Mouse (Mus musculus) kidney, postnatal 25 days (tissue): ENCODE data around the gene Bcr.
A peak's percentile ranks its signal among the peaks of the same experiment; 100 is the strongest.

Source experiments
- DNase-seq, 2 experiments: peaks; one replicate each; pipeline ENCODE4 v3.0.0; 2021; ENCODE audit warnings: mixed read lengths in 2 of 2

Gene Bcr

GRCm38 (mm10) chr10:75058761-75059395 is 1.5 kb upstream of the Bcr start:
- DNase-seq: peak; percentile 47 to 53

DNA sequence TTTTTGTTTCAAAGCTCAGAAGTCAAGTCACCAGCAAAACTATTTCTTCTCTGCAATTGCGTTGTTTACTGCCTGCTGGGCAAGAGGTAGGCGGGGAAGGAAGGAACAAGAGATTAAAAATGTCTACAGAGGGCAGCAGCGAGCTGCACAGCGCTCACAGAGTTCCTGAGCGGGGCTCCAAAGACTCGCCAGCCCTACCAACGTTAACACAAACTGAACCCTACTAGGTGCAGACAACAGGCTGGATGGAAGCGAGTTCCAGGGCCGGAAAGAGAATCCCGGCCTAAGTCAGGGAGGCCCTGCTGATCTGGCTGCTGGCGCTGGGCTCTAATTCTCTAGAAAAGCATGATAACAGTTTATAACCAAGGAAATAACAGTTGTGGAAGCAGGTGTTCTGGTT is 996 bp upstream of the Bcr start:
- DNase-seq: peak; percentile 81 to 83

DNA sequence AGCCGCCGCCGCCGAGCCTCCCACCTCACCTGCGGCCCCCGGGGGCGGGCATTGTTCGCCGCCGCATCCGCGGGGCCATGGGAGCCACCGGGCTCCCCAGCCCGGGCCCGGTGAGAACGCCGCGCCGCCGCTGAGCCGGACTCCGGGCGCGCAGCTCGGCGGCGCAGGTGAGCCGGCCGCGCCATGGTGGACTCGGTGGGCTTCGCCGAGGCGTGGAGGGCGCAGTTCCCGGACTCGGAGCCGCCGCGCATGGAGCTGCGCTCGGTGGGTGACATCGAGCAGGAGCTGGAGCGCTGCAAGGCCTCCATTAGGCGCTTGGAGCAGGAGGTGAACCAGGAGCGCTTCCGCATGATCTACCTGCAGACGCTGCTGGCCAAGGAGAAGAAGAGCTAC is 447 bp downstream of the Bcr start:
- DNase-seq: peak; percentile 6 to 56

DNA sequence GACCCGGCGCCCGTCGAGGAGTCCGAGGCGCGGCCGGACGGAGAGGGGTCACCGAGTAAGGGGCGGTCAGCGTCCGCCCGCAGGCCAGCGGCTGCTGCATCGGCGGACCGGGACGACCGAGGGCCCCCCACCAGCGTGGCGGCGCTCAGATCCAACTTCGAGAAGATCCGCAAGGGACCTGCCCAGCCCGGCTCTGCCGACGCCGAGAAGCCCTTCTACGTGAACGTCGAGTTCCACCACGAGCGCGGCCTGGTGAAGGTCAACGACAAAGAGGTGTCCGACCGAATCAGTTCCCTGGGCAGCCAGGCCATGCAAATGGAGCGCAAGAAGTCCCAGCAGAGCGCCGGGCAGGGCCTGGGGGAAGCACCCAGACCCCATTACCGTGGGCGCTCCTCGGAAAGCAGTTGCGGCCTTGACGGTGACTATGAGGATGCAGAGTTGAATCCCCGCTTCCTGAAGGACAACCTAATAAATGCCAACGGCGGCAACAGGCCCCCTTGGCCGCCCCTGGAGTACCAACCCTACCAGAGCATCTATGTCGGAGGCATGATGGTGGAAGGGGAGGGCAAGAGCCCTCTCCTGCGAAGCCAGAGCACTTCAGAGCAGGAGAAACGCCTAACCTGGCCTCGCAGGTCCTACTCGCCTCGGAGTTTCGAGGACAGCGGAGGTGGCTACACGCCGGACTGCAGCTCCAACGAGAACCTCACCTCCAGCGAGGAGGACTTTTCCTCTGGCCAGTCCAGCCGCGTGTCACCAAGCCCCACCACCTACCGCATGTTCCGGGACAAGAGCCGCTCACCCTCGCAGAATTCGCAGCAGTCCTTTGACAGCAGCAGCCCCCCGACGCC is 1.2 kb downstream of the Bcr start:
- DNase-seq: peak; percentile 41 to 72

DNA sequence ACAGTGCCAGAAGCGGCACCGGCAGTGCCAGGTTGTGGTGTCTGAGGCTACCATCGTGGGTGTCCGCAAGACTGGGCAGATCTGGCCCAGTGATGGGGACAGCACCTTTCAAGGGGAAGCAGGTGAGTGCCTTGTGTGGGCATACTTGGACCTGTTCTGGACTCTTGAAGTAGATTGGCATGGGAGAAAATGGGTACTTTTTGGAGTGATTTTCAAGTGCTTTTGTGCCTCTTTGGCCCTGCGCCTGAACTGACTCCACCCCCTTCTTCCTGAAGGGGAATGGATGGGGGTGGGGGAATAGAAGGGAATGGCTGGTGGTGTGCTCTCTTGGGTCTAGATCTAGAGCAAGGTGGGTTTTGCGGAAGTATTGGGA is 1.8 kb downstream of the Bcr start:
- DNase-seq: peak; percentile 54 to 58

GRCm38 (mm10) chr10:75062621-75063020 is 2.2 kb downstream of the Bcr start:
- DNase-seq: no peak

GRCm38 (mm10) chr10:75063301-75063965 is 3.0 kb downstream of the Bcr start:
- peak; percentile 23 to 38 for DNase-seq

- DNase-seq: no peak
These were observed 5.3 kb downstream of the Bcr start for GRCm38 (mm10) chr10:75065691-75066090.

GRCm38 (mm10) chr10:75067446-75067845 is 7.1 kb downstream of the Bcr start:
- peak in 1 of 2 experiments; percentile 11 for DNase-seq

DNA sequence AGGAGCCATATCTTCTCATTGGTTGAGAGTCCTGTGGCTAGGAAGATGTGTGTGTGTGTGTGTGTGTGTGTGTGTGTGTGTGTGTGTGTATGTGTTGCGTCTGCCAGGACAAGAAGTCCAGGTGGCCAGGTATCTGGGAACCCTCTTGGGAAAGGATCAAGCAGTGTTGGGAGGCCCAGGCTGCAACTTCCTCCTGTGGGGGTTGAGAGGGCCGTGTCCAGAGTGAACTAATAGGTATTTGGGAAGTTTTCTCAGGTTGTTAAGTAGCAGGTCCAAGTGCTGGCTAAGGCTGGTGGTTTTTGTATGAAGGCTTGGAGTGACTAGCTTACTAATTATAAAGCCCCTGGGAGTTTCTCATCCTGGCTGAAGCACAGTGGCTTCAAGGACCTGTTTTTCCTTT is 7.7 kb downstream of the Bcr start:
- peak in 1 of 2 experiments; percentile 7 for DNase-seq

- peak; percentile 59 to 70 for DNase-seq
These were observed 8.4 kb downstream of the Bcr start for GRCm38 (mm10) chr10:75068624-75069328.

GRCm38 (mm10) chr10:75070281-75070976 is 10.0 kb downstream of the Bcr start:
- DNase-seq: no peak

- no peak for DNase-seq
These were observed 15.3 kb downstream of the Bcr start for GRCm38 (mm10) chr10:75075665-75076064.

DNA sequence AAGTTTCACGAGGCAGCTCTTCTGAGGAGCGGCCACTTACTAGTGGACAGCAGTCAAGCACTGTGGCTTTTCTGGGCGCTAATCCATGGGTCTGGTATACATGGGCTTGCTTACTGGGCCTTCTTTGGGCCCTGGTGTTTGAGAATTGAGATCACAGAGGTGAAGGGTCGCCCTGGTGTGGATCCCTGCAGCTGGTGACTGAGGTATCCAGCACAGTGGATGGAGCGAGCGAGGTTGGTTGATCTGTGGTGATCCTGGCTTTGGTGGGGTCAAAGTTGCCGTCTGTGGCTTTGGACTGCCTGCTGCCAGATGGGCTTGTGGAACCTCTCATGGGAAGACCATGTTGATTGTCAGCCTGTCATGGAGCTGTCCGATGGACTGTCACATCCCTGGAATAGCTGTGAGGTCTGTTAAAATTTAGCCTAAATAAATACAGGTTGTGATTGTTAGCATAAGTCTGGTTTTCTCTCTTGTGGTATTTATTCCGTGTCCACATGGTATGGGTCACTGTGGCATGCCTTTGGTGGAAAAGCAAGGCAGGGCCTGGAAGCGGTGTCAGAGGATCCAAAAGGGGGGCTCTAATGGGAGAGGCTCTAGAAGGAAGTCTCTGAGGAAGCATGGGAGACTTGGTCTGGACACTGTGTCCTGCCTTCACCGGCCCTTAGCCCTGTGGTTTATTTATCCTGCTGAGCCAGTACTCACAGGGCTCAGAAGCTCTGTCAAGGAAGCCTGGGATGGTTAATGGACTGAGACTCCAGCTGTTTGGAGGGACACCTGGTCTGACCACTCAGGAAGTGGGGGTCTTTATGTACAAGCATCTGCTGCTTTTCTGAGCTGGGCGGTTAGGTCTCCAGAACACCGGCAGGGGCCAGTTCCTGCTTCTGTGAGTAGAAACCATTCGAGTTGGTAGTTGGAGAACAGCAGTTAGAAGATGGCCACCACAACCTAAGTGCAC is 18.1 kb downstream of the Bcr start:
- no peak for DNase-seq

GRCm38 (mm10) chr10:75085330-75085729 is 24.9 kb downstream of the Bcr start:
- no peak for DNase-seq

DNA sequence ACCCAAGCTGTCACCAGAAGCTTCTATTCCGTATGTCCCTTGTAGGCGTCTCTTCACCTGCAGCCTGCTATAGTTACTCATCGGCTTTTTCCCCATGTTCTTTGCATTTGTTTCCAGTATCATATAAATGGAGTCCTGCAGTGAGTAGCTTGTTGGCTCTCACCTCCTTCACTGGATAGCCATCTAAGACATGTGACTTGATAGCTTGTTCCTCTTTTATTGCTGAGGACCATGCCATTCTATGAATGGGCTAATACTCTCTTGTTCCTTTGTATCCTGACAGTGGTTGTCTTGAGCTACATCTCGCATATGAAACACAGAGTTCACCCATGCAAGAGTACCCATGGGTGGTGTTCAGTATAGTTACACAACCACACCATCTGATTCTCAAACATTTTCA is 28.1 kb downstream of the Bcr start:
- no peak for DNase-seq

DNA sequence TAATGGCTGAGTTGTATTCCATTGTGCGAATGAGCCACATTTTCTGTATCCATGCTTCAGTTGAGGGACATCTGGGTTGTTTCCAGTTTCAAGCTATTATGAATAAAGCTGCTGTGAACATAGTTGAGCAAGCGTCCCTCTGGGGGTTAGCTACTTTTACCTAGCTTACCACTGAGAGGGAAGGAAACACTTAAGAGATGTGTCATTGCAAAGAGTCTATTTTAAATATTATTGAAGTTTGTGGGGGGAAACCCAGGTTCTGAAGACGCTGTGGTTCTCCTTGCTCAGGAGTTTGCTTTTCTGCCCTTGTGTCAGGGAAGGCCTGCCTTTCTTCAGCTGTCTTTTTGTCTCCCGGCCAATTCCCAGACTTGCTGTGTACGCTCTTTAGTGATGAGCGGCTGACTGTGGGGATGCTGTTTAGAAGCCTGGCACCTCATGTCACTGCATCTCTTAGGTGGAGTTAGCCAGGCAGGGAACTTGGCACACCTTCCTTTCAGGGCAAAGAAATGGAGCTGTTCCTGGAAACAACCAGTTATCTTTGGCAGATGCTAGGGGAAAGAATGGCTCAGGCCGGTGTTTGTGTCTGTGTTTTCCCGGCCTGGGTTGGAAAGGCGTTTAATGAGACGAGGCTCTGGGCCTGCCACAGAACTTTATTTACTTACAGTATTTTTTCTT is 31.2 kb downstream of the Bcr start:
- DNase-seq: no peak

GRCm38 (mm10) chr10:75093252-75093987 is 33.0 kb downstream of the Bcr start:
- no peak for DNase-seq

- DNase-seq: no peak
These were observed 33.9 kb downstream of the Bcr start for GRCm38 (mm10) chr10:75094338-75094737.

DNA sequence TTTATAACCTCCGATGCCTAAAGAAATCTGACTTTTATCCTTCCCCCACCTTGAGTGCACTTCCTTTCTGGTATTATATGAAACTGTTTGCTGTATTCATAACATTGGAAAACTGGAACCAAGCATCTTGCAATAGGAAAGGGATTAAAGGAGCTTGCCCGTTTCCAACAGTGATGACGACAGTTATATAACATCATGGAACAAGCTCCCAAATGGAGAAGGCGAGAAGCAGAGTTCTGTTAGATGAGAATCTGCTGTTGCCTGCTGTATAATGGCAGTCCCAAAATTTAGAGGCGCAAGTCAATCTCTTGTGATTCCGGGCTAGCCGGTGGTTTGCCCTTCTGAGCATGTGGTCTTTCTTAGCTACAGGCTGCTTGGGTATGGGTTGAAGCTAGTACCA is 34.8 kb downstream of the Bcr start:
- no peak for DNase-seq
